Mouse (Mus musculus): ENCODE results near the gene Cst7.

Cst7 gene

DNA sequence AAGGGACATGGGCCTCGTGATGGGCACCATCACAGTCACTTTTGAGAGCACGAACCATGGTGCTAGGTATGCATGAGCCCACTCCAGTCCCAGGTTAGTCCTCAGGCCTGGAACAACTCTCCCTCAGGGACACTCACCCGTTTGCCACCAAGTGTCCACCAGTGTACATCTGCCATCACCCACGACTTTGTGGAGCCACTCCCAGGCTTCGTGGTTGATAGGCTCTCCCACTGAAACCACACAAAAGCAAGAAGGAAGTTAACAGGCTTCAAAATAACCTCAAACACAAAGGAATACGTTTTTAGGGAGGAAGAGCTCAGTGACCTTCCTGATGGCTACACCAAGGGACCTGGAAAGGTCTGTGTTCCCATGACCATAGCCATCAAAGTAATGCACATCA is 56.9 kb downstream of the Cst7 start:
- no peak for DNase-seq (ENCODE audit: low spot score)

Measured in lung, postnatal 25 days (tissue).